Mouse (Mus musculus) megakaryocyte, embryonic 14.5 days (primary cell): Measurements from ENCODE around the gene Gnaz.

Source experiments
- FLI1 ChIP-seq: IDR thresholded peaks from 2 replicates; pipeline ENCODE4 v1.6.1; 2012; ENCODE audit warnings: low read length, inconsistent platforms, mixed read lengths
- GATA1 ChIP-seq: IDR thresholded peaks from 3 replicates; pipeline ENCODE4 v1.6.1; 2012; ENCODE audit warnings: mixed read lengths, low read length, inconsistent platforms, borderline replicate concordance

- TF ChIP-seq GATA1 (no peak), FLI1 (no peak)
These were observed 89.3 kb downstream of the Gnaz start for GRCm38 (mm10) chr10:75056255-75056654.
